Mouse (Mus musculus): ENCODE measurements at regions not wholly inside any gene's neighbourhood (a gene's known extent, or its start where the extent isn't known, plus 50 kb on each side); places are given as distances from the start of the nearest gene placed in this dataset.

DNA sequence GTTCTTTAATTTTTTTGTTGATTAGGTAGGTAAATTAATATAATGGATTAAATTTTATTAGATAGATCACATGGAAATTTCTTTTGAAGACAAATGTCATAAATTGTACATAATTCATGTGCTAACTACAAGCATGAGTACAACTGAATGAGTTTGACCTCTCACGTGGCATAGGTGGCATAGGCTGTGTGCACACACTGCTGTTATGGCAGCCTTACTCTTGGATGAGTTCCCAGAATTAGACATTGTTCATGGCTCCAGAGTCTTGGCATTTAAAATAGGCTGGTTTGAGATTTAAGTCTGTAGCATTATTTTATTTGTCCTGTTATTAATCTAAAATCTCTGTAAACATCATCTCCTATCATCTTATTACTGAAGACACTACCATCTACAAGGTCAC lies 115.2 kb upstream of the Fsip2 start:
- no peak overlapping the region for H3K9ac ChIP-seq (ENCODE audit: low read depth, low read length)
- H3K27ac ChIP-seq (ENCODE audit: low read depth, low read length) = no peak overlapping the region
- H3K27me3 ChIP-seq (ENCODE audit: control insufficient read depth, insufficient read depth, low read length) = no peaks in the 10 kb centered on the region
- H3K4me2 ChIP-seq (replicated peaks; ENCODE audit: low read depth, low read length) = no peak overlapping the region
- H3K4me3 ChIP-seq (ENCODE audit: low read depth, low read length) = no peak overlapping the region
- H3K36me3 ChIP-seq (ENCODE audit: control insufficient read depth, insufficient read depth, low read length) = no peaks in the 10 kb centered on the region
- H3K9me3 ChIP-seq (ENCODE audit: control insufficient read depth, low read length) = no peaks in the 10 kb centered on the region
- DNase-seq (ENCODE audit: low spot score) (no peak), ATAC-seq (ENCODE audit: low FRiP score) (no peak)
- 76% methylated on average over 1 of the region's 1 CpGs for WGBS
- H3K4me1 ChIP-seq (replicated peaks; ENCODE audit: control insufficient read depth, insufficient read depth, low read length) = no peaks in the 10 kb centered on the region

DNA sequence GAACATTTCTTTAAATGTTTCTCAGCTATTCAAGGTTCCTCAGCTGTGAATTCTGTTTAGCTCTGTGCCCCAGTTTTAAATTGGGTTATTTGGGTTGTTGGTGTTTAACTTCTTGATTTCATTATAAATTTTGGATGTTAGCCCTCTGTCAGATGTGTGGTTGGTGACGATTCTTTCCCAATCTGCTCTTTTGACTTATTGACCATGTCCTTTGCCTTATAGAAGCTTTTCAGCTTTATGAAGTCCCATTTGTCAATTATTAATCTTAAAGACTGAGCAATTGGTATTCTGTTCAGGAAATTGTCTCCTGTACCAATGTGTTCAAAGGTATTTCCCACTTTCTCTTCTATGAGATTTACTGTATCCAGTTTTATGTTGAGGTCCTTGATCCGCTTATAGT lies 103.6 kb upstream of the Fsip2 start:
- no peaks in the 10 kb centered on the region for H3K27me3 ChIP-seq (ENCODE audit: control insufficient read depth, insufficient read depth, low read length)
- DNase-seq (ENCODE audit: low spot score) = no peak
- no peaks in the 10 kb centered on the region for H3K4me1 ChIP-seq (replicated peaks; ENCODE audit: control insufficient read depth, insufficient read depth, low read length)
- no peaks in the 10 kb centered on the region for H3K36me3 ChIP-seq (ENCODE audit: control insufficient read depth, insufficient read depth, low read length)
- no peak for ATAC-seq (ENCODE audit: low FRiP score)
- no peak overlapping the region for H3K4me2 ChIP-seq (replicated peaks; ENCODE audit: low read depth, low read length)
- H3K4me3 ChIP-seq (ENCODE audit: low read depth, low read length) = no peak overlapping the region
- no peak overlapping the region for H3K9ac ChIP-seq (ENCODE audit: low read depth, low read length)
- no peak overlapping the region for H3K27ac ChIP-seq (ENCODE audit: low read depth, low read length)
- 86% methylated on average over 2 of the region's 2 CpGs for WGBS
- no peaks in the 10 kb centered on the region for H3K9me3 ChIP-seq (ENCODE audit: control insufficient read depth, low read length)

DNA sequence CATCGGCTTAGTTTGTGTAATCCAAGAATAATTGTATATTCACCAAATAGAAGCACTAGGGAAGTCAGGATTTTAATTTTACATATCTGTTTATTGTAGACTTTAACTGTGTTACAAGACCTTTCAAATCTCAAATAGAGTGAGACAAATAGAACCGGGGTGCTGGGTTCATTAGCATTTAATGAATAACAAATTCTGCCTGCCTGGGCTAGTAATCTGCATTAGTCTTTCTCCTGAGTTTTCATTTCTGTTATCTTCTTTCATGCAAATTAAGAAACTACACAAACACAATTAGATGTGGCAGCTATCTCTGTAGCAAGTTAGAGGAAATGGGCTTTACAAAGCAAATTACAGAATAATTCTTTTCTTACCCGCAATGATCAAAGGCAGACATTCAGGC lies 96.2 kb upstream of the Fsip2 start:
- H3K36me3 ChIP-seq (ENCODE audit: control insufficient read depth, insufficient read depth, low read length) = no peaks in the 10 kb centered on the region
- H3K4me2 ChIP-seq (replicated peaks; ENCODE audit: low read depth, low read length) = no peak overlapping the region
- ATAC-seq (ENCODE audit: low FRiP score) (peak; percentile 37; the same call in 1 of the 2 replicates), DNase-seq (ENCODE audit: low spot score) (peak; percentile 4)
- H3K27ac ChIP-seq (ENCODE audit: low read depth, low read length) = no peak overlapping the region
- no peaks in the 10 kb centered on the region for H3K27me3 ChIP-seq (ENCODE audit: control insufficient read depth, insufficient read depth, low read length)
- H3K9ac ChIP-seq (ENCODE audit: low read depth, low read length) = no peak overlapping the region
- WGBS = 43% methylated on average over 3 of the region's 3 CpGs
- H3K4me3 ChIP-seq (ENCODE audit: low read depth, low read length) = no peak overlapping the region
- no peaks in the 10 kb centered on the region for H3K4me1 ChIP-seq (replicated peaks; ENCODE audit: control insufficient read depth, insufficient read depth, low read length)
- no peaks in the 10 kb centered on the region for H3K9me3 ChIP-seq (ENCODE audit: control insufficient read depth, low read length)

DNA sequence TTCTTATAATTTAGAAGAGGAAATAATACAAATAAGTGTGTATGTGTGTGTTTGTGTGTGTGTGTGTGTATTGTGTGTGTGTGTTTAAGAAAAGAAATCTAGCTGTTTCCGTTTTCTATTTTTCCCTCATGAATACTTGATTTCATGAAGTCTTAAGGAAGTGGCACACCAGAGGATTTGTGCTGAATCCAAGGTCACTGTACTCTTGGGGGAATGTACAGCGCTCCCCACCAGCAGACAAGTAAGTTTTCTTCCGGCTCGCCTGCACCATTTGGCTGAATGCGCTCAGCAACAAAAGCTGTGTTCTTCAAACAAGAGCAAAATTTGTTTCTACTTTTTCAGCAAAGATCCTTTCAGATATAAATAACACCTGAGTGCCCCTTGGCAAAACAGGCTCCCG lies 95.7 kb upstream of the Fsip2 start:
- no peak overlapping the region for H3K9ac ChIP-seq (ENCODE audit: low read depth, low read length)
- no peaks in the 10 kb centered on the region for H3K9me3 ChIP-seq (ENCODE audit: control insufficient read depth, low read length)
- WGBS = 59% methylated on average over 6 of the region's 6 CpGs
- H3K27me3 ChIP-seq (ENCODE audit: control insufficient read depth, insufficient read depth, low read length) = no peaks in the 10 kb centered on the region
- no peak overlapping the region for H3K4me3 ChIP-seq (ENCODE audit: low read depth, low read length)
- H3K4me1 ChIP-seq (replicated peaks; ENCODE audit: control insufficient read depth, insufficient read depth, low read length) = no peaks in the 10 kb centered on the region
- H3K4me2 ChIP-seq (replicated peaks; ENCODE audit: low read depth, low read length) = no peak overlapping the region
- no peak overlapping the region for H3K27ac ChIP-seq (ENCODE audit: low read depth, low read length)
- no peak for DNase-seq (ENCODE audit: low spot score)
- no peaks in the 10 kb centered on the region for H3K36me3 ChIP-seq (ENCODE audit: control insufficient read depth, insufficient read depth, low read length)
- ATAC-seq (ENCODE audit: low FRiP score) = no peak

Measured in hindbrain, embryonic 11.5 days (tissue).